Mouse (Mus musculus): Measurements from ENCODE around the gene Alg5. TPM values are rescaled to one million over a fixed set of nuclear protein-coding genes. Genes with fewer than 3 reads are reported as not detected.

Gene Alg5
- 32.7 TPM for polyA plus RNA-seq (2014; fragmentation: Illumina TruSeq; extraction: RNeasy Lipid Tissue Mini Kit (QIAGEN cat#74804); ENCODE audit: low read depth, low replicate concordance)

GRCm38 (mm10) chr3:54735247-54736046 lies at the start of gene Alg5, which contains the start of gene Exosc8:
Alg5 (plus strand) TSS chr3:54735539.
Exosc8 (minus strand) TSS chr3:54735393.

DNA sequence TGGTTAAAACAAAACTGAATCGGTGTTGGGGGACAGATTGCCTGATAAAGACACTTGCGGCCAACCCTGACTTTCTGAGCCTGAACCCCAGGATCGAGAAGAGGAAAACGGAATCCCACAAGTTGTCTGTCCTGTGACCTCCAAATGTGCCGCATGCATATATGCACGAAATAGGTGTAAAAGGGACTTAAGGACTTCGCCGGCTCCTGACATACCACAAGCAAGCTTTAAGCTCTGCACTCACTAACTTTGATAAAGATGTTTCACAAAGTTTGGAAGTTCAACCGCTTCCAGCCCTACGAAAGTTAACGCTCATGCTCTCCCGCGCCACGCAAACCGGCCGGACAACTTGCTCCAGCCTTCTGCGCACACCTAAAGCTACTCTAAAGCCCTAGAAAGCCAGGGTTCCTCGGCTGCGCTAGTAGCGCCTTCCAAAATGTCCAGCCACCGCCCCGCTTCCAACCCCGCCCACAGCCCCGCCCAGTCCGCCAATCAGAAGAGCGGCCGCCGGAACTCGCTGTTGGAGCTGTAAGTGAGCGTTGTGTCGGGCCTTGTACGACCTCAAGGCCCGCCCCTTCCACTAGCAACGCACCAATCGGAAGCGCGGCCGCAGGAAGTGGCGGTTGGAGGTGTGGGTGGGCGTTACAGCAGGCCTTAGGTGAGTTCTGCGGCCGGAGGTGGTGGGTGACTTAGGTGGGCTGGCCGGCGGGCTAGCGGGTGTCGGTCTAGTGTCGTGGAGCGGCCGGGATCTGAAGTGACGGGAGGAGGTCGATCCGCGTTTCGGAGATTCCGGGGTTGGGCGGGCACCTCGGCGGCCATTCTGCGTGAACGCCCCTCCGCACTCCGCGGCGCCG lies 42.9 kb upstream of the Alg5 start, which contains the start of gene Supt20:
TSS of gene Supt20 (plus strand) at position 606 of the 854 bp plus-strand sequence.

GRCm38 (mm10) chr3:54714253-54714652 lies 21.1 kb upstream of the Alg5 start, which contains the start of gene Gm21958:
Gm21958 (minus strand) TSS chr3:54714353.

GRCm38 (mm10) chr3:54755145-54756041 lies 20.1 kb downstream of the Alg5 start, which contains the start of gene Smad9:
Smad9 (plus strand) TSS chr3:54755582.

Other genes with a start within 250 kb of the Alg5 start
- 24.7 TPM for gene Supt20, start 42.7 kb upstream of the Alg5 start, polyA plus RNA-seq (2014; fragmentation: Illumina TruSeq; extraction: RNeasy Lipid Tissue Mini Kit (QIAGEN cat#74804); ENCODE audit: low read depth, low replicate concordance)
- gene Gm21958, start 21.2 kb upstream of the Alg5 start, polyA plus RNA-seq (2014; fragmentation: Illumina TruSeq; extraction: RNeasy Lipid Tissue Mini Kit (QIAGEN cat#74804); ENCODE audit: low read depth, low replicate concordance), result not detected
- 10.5 TPM for gene Exosc8, start 146 bp upstream of the Alg5 start, polyA plus RNA-seq (2014; fragmentation: Illumina TruSeq; extraction: RNeasy Lipid Tissue Mini Kit (QIAGEN cat#74804); ENCODE audit: low read depth, low replicate concordance)
- 8.5 TPM for gene Smad9, start 20.0 kb downstream of the Alg5 start, polyA plus RNA-seq (2014; fragmentation: Illumina TruSeq; extraction: RNeasy Lipid Tissue Mini Kit (QIAGEN cat#74804); ENCODE audit: low read depth, low replicate concordance)
- 10.9 TPM for gene Rfxap, start 72.3 kb downstream of the Alg5 start, polyA plus RNA-seq (2014; fragmentation: Illumina TruSeq; extraction: RNeasy Lipid Tissue Mini Kit (QIAGEN cat#74804); ENCODE audit: low read depth, low replicate concordance)
- not detected for gene Sertm1, start 180.3 kb downstream of the Alg5 start, polyA plus RNA-seq (2014; fragmentation: Illumina TruSeq; extraction: RNeasy Lipid Tissue Mini Kit (QIAGEN cat#74804); ENCODE audit: low read depth, low replicate concordance)

Data from liver, adult 10 weeks (tissue).